Mouse (Mus musculus) ovary, adult 18-20 months (tissue): ENCODE measurements around the gene Myh15.
"Not testable (repeated sequence)": the region's sequence is repeated elsewhere in the genome, so short reads cannot be mapped to it uniquely, and the experiment has no call there.

Experiments used
- DNase-seq: peaks from one replicate; pipeline ENCODE4 v3.0.0; 2022; ENCODE audit warnings: low spot score, mixed read lengths

Myh15 gene

GRCm38 (mm10) chr16:49057186-49057585 lies at the start of gene Myh15:
Gene Myh15, plus strand, starts transcription at chr16:49057486.
- DNase-seq = no peak

GRCm38 (mm10) chr16:49016620-49017332 lies 40.5 kb upstream of the Myh15 start:
- DNase-seq = no peak

GRCm38 (mm10) chr16:49035852-49036251 lies 21.4 kb upstream of the Myh15 start:
- DNase-seq = no peak

GRCm38 (mm10) chr16:49037771-49038170 lies 19.5 kb upstream of the Myh15 start:
- DNase-seq = no peak

GRCm38 (mm10) chr16:49040554-49041221 lies 16.6 kb upstream of the Myh15 start:
- no peak for DNase-seq

- no peak for DNase-seq
Measured at GRCm38 (mm10) chr16:49049214-49049613, 8.1 kb upstream of the Myh15 start.

GRCm38 (mm10) chr16:49069256-49069963 lies 12.1 kb downstream of the Myh15 start:
- no peak for DNase-seq

GRCm38 (mm10) chr16:49071316-49071715 lies 14.0 kb downstream of the Myh15 start:
- no peak for DNase-seq

GRCm38 (mm10) chr16:49128015-49128414 lies 70.7 kb downstream of the Myh15 start:
- no peak for DNase-seq

- DNase-seq = no peak
Measured at GRCm38 (mm10) chr16:49156193-49156592, 98.9 kb downstream of the Myh15 start.

- no peak for DNase-seq
Measured at GRCm38 (mm10) chr16:49164349-49165137, 107.3 kb downstream of the Myh15 start.

GRCm38 (mm10) chr16:49165728-49166127 lies 108.4 kb downstream of the Myh15 start:
- no peak for DNase-seq

GRCm38 (mm10) chr16:49167325-49167724 lies 110.0 kb downstream of the Myh15 start:
- no peak for DNase-seq

GRCm38 (mm10) chr16:49175077-49175476 lies 117.8 kb downstream of the Myh15 start:
- no peak for DNase-seq

GRCm38 (mm10) chr16:49175729-49176395 lies 118.6 kb downstream of the Myh15 start:
- no peak for DNase-seq

GRCm38 (mm10) chr16:49193521-49193920 lies 136.2 kb downstream of the Myh15 start:
- DNase-seq = no peak

- DNase-seq = no peak
Measured at GRCm38 (mm10) chr16:49193986-49194385, 136.7 kb downstream of the Myh15 start.

GRCm38 (mm10) chr16:49196290-49196689 lies 139.0 kb downstream of the Myh15 start:
- DNase-seq = no peak

GRCm38 (mm10) chr16:49197951-49198350 lies 140.7 kb downstream of the Myh15 start:
- DNase-seq = no peak

GRCm38 (mm10) chr16:49223733-49224132 lies 166.4 kb downstream of the Myh15 start:
- no peak for DNase-seq

- DNase-seq = not testable (repeated sequence)
Measured at GRCm38 (mm10) chr16:49243517-49243916, 186.2 kb downstream of the Myh15 start.
